Mouse (Mus musculus) megakaryocyte, embryonic 14.5 days (primary cell): ENCODE measurements around the gene Gcnt1. TPM values are rescaled to one million over a fixed set of nuclear protein-coding genes. Genes with fewer than 3 reads are reported as not detected.

ENCODE experiments used
- H3K27me3 ChIP-seq: replicated peaks from 2 replicates; pipeline ENCODE3; 2012; ENCODE audit warnings: inconsistent platforms
- H3K36me3 ChIP-seq: replicated peaks from 2 replicates; pipeline ENCODE3; 2012; ENCODE audit warnings: low read length, inconsistent platforms, mixed read lengths
- H3K4me1 ChIP-seq: 2 replicates; pipeline ENCODE4 v1.6.1; 2012; ENCODE audit warnings: inconsistent platforms
- H3K4me3 ChIP-seq: replicated peaks from 2 replicates; pipeline ENCODE3; 2012; ENCODE audit warnings: moderate library complexity, mild to moderate bottlenecking, inconsistent platforms
- H3K9me3 ChIP-seq: 2 replicates; pipeline ENCODE4 v1.6.1; 2012; ENCODE audit warnings: inconsistent platforms
- FLI1 ChIP-seq: IDR thresholded peaks from 2 replicates; pipeline ENCODE4 v1.6.1; 2012; ENCODE audit warnings: low read length, inconsistent platforms, mixed read lengths
- GATA1 ChIP-seq: IDR thresholded peaks from 3 replicates; pipeline ENCODE4 v1.6.1; 2012; ENCODE audit warnings: mixed read lengths, low read length, inconsistent platforms, borderline replicate concordance
- polyA plus RNA-seq: library from polyadenylated mRNA; stranded (reverse); fragments of >175 nt; gene quantifications from 2 replicates; pipeline ENCODE4 v1.2.3, GENCODE M21; 2012; ENCODE audit warnings: low replicate concordance; ENCODE audit not compliant: insufficient read depth

The Gcnt1 gene
- polyA plus RNA-seq, 1 experiment = 0.73 TPM

- Histone ChIP-seq H3K4me3 (peak overlapping the region; percentile 67), H3K36me3 (peaks cover 92% of the 10 kb centered on the region), H3K4me1 (peaks cover 64% of the 10 kb centered on the region), H3K9me3 (no peaks in the 10 kb centered on the region), H3K27me3 (no peaks in the 10 kb centered on the region)
- TF ChIP-seq GATA1 (no peak), FLI1 (no peak)
Observed at GRCm38 (mm10) chr19:17334644-17335333, 37.9 kb downstream of the Gcnt1 start.

GRCm38 (mm10) chr19:17333043-17333442 lies 39.6 kb downstream of the Gcnt1 start:
- Histone ChIP-seq H3K36me3 (peaks cover 95% of the 10 kb centered on the region), H3K27me3 (no peaks in the 10 kb centered on the region), H3K4me3 (no peak overlapping the region), H3K4me1 (peaks cover 63% of the 10 kb centered on the region), H3K9me3 (no peaks in the 10 kb centered on the region)
- no peak for TF ChIP-seq FLI1
- no peak for TF ChIP-seq GATA1

- H3K4me3 ChIP-seq = no peak overlapping the region
- TF ChIP-seq GATA1 (no peak), FLI1 (no peak)
- H3K9me3 ChIP-seq = no peaks in the 10 kb centered on the region
- H3K36me3 ChIP-seq = peaks cover 89% of the 10 kb centered on the region
- H3K27me3 ChIP-seq = no peaks in the 10 kb centered on the region
- H3K4me1 ChIP-seq = peaks cover 55% of the 10 kb centered on the region
Observed at GRCm38 (mm10) chr19:17328916-17329315, 43.7 kb downstream of the Gcnt1 start.

- H3K4me3 ChIP-seq = no peak overlapping the region
- H3K27me3 ChIP-seq = no peaks in the 10 kb centered on the region
- H3K4me1 ChIP-seq = peaks cover 54% of the 10 kb centered on the region
- no peak for TF ChIP-seq GATA1
- no peak for TF ChIP-seq FLI1
- H3K9me3 ChIP-seq = no peaks in the 10 kb centered on the region
- H3K36me3 ChIP-seq = peaks cover 83% of the 10 kb centered on the region
Observed at GRCm38 (mm10) chr19:17327881-17328404, 44.7 kb downstream of the Gcnt1 start.

- H3K4me1 ChIP-seq = peaks cover 70% of the 10 kb centered on the region
- no peak for TF ChIP-seq GATA1
- TF ChIP-seq FLI1 = no peak
- peaks cover 73% of the 10 kb centered on the region for H3K36me3 ChIP-seq
- no peaks in the 10 kb centered on the region for H3K27me3 ChIP-seq
- H3K9me3 ChIP-seq = no peaks in the 10 kb centered on the region
- H3K4me3 ChIP-seq = peak overlapping the region; percentile 72
Observed at GRCm38 (mm10) chr19:17323689-17324241, 48.9 kb downstream of the Gcnt1 start.

GRCm38 (mm10) chr19:17323006-17323688 lies 49.5 kb downstream of the Gcnt1 start:
- Histone ChIP-seq H3K9me3 (no peaks in the 10 kb centered on the region), H3K36me3 (peaks cover 68% of the 10 kb centered on the region), H3K27me3 (no peaks in the 10 kb centered on the region), H3K4me1 (peaks cover 65% of the 10 kb centered on the region), H3K4me3 (peak overlapping the region; percentile 42)
- no peak for TF ChIP-seq FLI1
- TF ChIP-seq GATA1 = no peak

- no peaks in the 10 kb centered on the region for H3K27me3 ChIP-seq
- H3K9me3 ChIP-seq = no peaks in the 10 kb centered on the region
- H3K4me3 ChIP-seq = peak overlapping the region; percentile 59
- TF ChIP-seq GATA1 = no peak
- peaks cover 47% of the 10 kb centered on the region for H3K36me3 ChIP-seq
- peaks cover 43% of the 10 kb centered on the region for H3K4me1 ChIP-seq
Observed at GRCm38 (mm10) chr19:17319770-17320169, 52.9 kb downstream of the Gcnt1 start.

- Histone ChIP-seq H3K4me1 (peaks cover 35% of the 10 kb centered on the region), H3K27me3 (no peaks in the 10 kb centered on the region), H3K36me3 (peaks cover 37% of the 10 kb centered on the region), H3K4me3 (no peak overlapping the region), H3K9me3 (no peaks in the 10 kb centered on the region)
- no peak for TF ChIP-seq FLI1
- no peak for TF ChIP-seq GATA1
Observed at GRCm38 (mm10) chr19:17318733-17319132, 53.9 kb downstream of the Gcnt1 start.

- H3K36me3 ChIP-seq = peaks cover 24% of the 10 kb centered on the region
- no peaks in the 10 kb centered on the region for H3K27me3 ChIP-seq
- peaks cover 15% of the 10 kb centered on the region for H3K4me1 ChIP-seq
- no peak for TF ChIP-seq FLI1
- no peak for TF ChIP-seq GATA1
- no peaks in the 10 kb centered on the region for H3K9me3 ChIP-seq
- H3K4me3 ChIP-seq = no peak overlapping the region
Observed at GRCm38 (mm10) chr19:17316311-17317003, 56.2 kb downstream of the Gcnt1 start.
